Mouse (Mus musculus) intestine, embryonic 14.5 days (tissue): ENCODE data around the gene Babam2. TPM values are rescaled to one million over a fixed set of nuclear protein-coding genes. Genes with fewer than 3 reads are reported as not detected.

ENCODE experiments used
- ATAC-seq: fragments of 200-750 bp; cut with Nextera tagmentation; replicated peaks from 2 replicates; pipeline ENCODE4 v1.8.0; 2017; ENCODE audit warnings: low read depth, moderate number of reproducible peaks, moderate TSS enrichment, moderate library complexity; ENCODE audit not compliant: low FRiP score, low TSS enrichment
- DNase-seq: peaks from one replicate; pipeline ENCODE4 v3.0.0-alpha.2; 2018; ENCODE audit warnings: low spot score
- H3K27ac ChIP-seq: fragments of 300-500 bp; sonication (generic); 2 replicates; pipeline ENCODE4 v1.5.1; 2014; ENCODE audit warnings: low read depth, mild to moderate bottlenecking, control low read depth
- H3K27me3 ChIP-seq: fragments of 300-500 bp; sonication (generic); replicated peaks from 2 replicates; pipeline ENCODE4 v1.6.1; 2014; ENCODE audit warnings: low read length, control low read depth; ENCODE audit not compliant: control insufficient read depth, insufficient read depth
- H3K36me3 ChIP-seq: fragments of 300-500 bp; sonication (generic); 2 replicates; pipeline ENCODE4 v1.6.1; 2014; ENCODE audit warnings: low read length, control low read depth; ENCODE audit not compliant: control insufficient read depth, insufficient read depth
- H3K4me1 ChIP-seq: fragments of 300-500 bp; sonication (generic); replicated peaks from 2 replicates; pipeline ENCODE4 v1.6.1; 2014; ENCODE audit warnings: low read length, control low read depth, mixed read lengths; ENCODE audit not compliant: control insufficient read depth, insufficient read depth
- H3K4me2 ChIP-seq: fragments of 300-500 bp; sonication (generic); 2 replicates; pipeline ENCODE4 v1.6.1; 2014; ENCODE audit warnings: low read length
- H3K4me3 ChIP-seq: fragments of 300-500 bp; sonication (generic); 2 replicates; pipeline ENCODE4 v1.5.1; 2014; ENCODE audit warnings: low read depth, low read length, control low read depth, mixed read lengths
- H3K9ac ChIP-seq: fragments of 300-500 bp; sonication (generic); 2 replicates; pipeline ENCODE4 v1.6.1; 2014; ENCODE audit warnings: mild to moderate bottlenecking, low read length
- H3K9me3 ChIP-seq: fragments of 300-500 bp; sonication (generic); 2 replicates; pipeline ENCODE4 v1.6.1; 2016; ENCODE audit warnings: low read length, control low read depth; ENCODE audit not compliant: control insufficient read depth
- WGBS: fragments of 180-500 bp; shearing (Covaris S2); extraction: QIAGEN DNeasy Blood & Tissue Kit; methylation state at CpG from one replicate; pipeline ENCODE4 v1.1.7; 2014; 5-methylcytosine and 5-hydroxymethylcytosine counted together
- polyA plus RNA-seq: library from polyadenylated mRNA; unstranded; fragments of >200 nt; fragmentation: Nextera tagmentation; extraction: Ambion mirVana; gene quantifications from 2 replicates; pipeline ENCODE4 v1.2.1, GENCODE M21; 2014

Babam2 gene
- polyA plus RNA-seq, 1 experiment from 2014 or later = 43.5 TPM

- no peak for ATAC-seq
Measured at GRCm38 (mm10) chr5:31804751-31805150, 107.3 kb downstream of the Babam2 start.

GRCm38 (mm10) chr5:31807312-31807711, 109.8 kb downstream of the Babam2 start:
- ATAC-seq = no peak
- no peaks in the 10 kb centered on the region for H3K36me3 ChIP-seq
- H3K27ac ChIP-seq = no peak overlapping the region
- H3K4me2 ChIP-seq = no peak overlapping the region
- no peak for DNase-seq
- 97% methylated on average over 6 of the region's 6 CpGs for WGBS
- H3K27me3 ChIP-seq = no peaks in the 10 kb centered on the region
- H3K9me3 ChIP-seq = no peaks in the 10 kb centered on the region
- no peak overlapping the region for H3K9ac ChIP-seq
- H3K4me1 ChIP-seq = peaks cover 12% of the 10 kb centered on the region
- no peak overlapping the region for H3K4me3 ChIP-seq

More at GRCm38 (mm10) chr5:31804751-31805150, 107.3 kb downstream of the Babam2 start:
- H3K27me3 ChIP-seq = no peaks in the 10 kb centered on the region
- WGBS = 65% methylated on average over 8 of the region's 8 CpGs
- H3K27ac ChIP-seq = no peak overlapping the region
- no peaks in the 10 kb centered on the region for H3K4me1 ChIP-seq
- H3K9me3 ChIP-seq = no peaks in the 10 kb centered on the region
- no peak for DNase-seq
- no peak overlapping the region for H3K4me2 ChIP-seq
- no peak overlapping the region for H3K4me3 ChIP-seq
- H3K9ac ChIP-seq = no peak overlapping the region
- no peaks in the 10 kb centered on the region for H3K36me3 ChIP-seq

- Histone ChIP-seq H3K9me3 (no peaks in the 10 kb centered on the region), H3K27me3 (no peaks in the 10 kb centered on the region), H3K4me1 (peaks cover 12% of the 10 kb centered on the region), H3K4me2 (no peak overlapping the region), H3K9ac (no peak overlapping the region), H3K4me3 (no peak overlapping the region), H3K36me3 (no peaks in the 10 kb centered on the region), H3K27ac (no peak overlapping the region)
- ATAC-seq = no peak
- DNase-seq = no peak
- WGBS = 73% methylated on average over 2 of the region's 2 CpGs
Measured at GRCm38 (mm10) chr5:31808271-31808670, 110.8 kb downstream of the Babam2 start.

- Histone ChIP-seq H3K4me2 (no peak overlapping the region), H3K9ac (no peak overlapping the region), H3K4me1 (peaks cover 12% of the 10 kb centered on the region), H3K27ac (peak overlapping the region; percentile 47; the same call in 1 of the 2 replicates), H3K27me3 (no peaks in the 10 kb centered on the region), H3K4me3 (no peak overlapping the region), H3K9me3 (no peaks in the 10 kb centered on the region), H3K36me3 (no peaks in the 10 kb centered on the region)
- 31% methylated on average over 12 of the region's 12 CpGs for WGBS
- peak; percentile 76 for DNase-seq
- ATAC-seq = peak; percentile 64; the same call in 1 of the 2 replicates
Measured at GRCm38 (mm10) chr5:31810796-31811662, 113.5 kb downstream of the Babam2 start.

GRCm38 (mm10) chr5:31811663-31812001, 114.1 kb downstream of the Babam2 start:
- H3K4me2 ChIP-seq = no peak overlapping the region
- 85% methylated on average over 1 of the region's 1 CpGs for WGBS
- H3K4me3 ChIP-seq = no peak overlapping the region
- no peak overlapping the region for H3K9ac ChIP-seq
- no peaks in the 10 kb centered on the region for H3K9me3 ChIP-seq
- H3K36me3 ChIP-seq = no peaks in the 10 kb centered on the region
- H3K27ac ChIP-seq = no peak overlapping the region
- DNase-seq = no peak
- H3K4me1 ChIP-seq = peaks cover 12% of the 10 kb centered on the region
- H3K27me3 ChIP-seq = no peaks in the 10 kb centered on the region
- ATAC-seq = no peak

GRCm38 (mm10) chr5:31813156-31813675, 115.7 kb downstream of the Babam2 start:
- H3K27ac ChIP-seq = no peak overlapping the region
- no peaks in the 10 kb centered on the region for H3K27me3 ChIP-seq
- no peaks in the 10 kb centered on the region for H3K36me3 ChIP-seq
- no peaks in the 10 kb centered on the region for H3K9me3 ChIP-seq
- H3K4me3 ChIP-seq = no peak overlapping the region
- H3K9ac ChIP-seq = no peak overlapping the region
- peaks cover 12% of the 10 kb centered on the region for H3K4me1 ChIP-seq
- H3K4me2 ChIP-seq = no peak overlapping the region
- WGBS = 83% methylated on average over 6 of the region's 6 CpGs
- ATAC-seq = no peak
- no peak for DNase-seq

- 88% methylated on average over 4 of the region's 4 CpGs for WGBS
- ATAC-seq (no peak), DNase-seq (no peak)
- Histone ChIP-seq H3K27me3 (no peaks in the 10 kb centered on the region), H3K4me3 (no peak overlapping the region), H3K4me2 (no peak overlapping the region), H3K9ac (no peak overlapping the region), H3K27ac (no peak overlapping the region), H3K9me3 (no peaks in the 10 kb centered on the region), H3K36me3 (no peaks in the 10 kb centered on the region), H3K4me1 (peaks cover 12% of the 10 kb centered on the region)
Measured at GRCm38 (mm10) chr5:31814068-31814467, 116.6 kb downstream of the Babam2 start.

- DNase-seq (no peak), ATAC-seq (no peak)
- H3K9ac ChIP-seq = no peak overlapping the region
- no peaks in the 10 kb centered on the region for H3K27me3 ChIP-seq
- no peak overlapping the region for H3K4me3 ChIP-seq
- H3K9me3 ChIP-seq = no peaks in the 10 kb centered on the region
- H3K4me1 ChIP-seq = peaks cover 12% of the 10 kb centered on the region
- H3K27ac ChIP-seq = no peak overlapping the region
- 71% methylated on average over 7 of the region's 7 CpGs for WGBS
- no peaks in the 10 kb centered on the region for H3K36me3 ChIP-seq
- no peak overlapping the region for H3K4me2 ChIP-seq
Measured at GRCm38 (mm10) chr5:31815129-31815528, 117.6 kb downstream of the Babam2 start.

- 84% methylated on average over 1 of the region's 1 CpGs for WGBS
- H3K27me3 ChIP-seq = no peaks in the 10 kb centered on the region
- no peak overlapping the region for H3K4me3 ChIP-seq
- H3K4me2 ChIP-seq = no peak overlapping the region
- H3K9me3 ChIP-seq = no peaks in the 10 kb centered on the region
- H3K27ac ChIP-seq = no peak overlapping the region
- no peak for DNase-seq
- peaks cover 2% of the 10 kb centered on the region; the same call in 1 of the 2 replicates for H3K4me1 ChIP-seq
- no peaks in the 10 kb centered on the region for H3K36me3 ChIP-seq
- ATAC-seq = no peak
- H3K9ac ChIP-seq = no peak overlapping the region
Measured at GRCm38 (mm10) chr5:31816082-31816481, 118.6 kb downstream of the Babam2 start.
